Mouse (Mus musculus): Measurements from ENCODE around the gene Atp6ap1l. TPM values are rescaled to one million over a fixed set of nuclear protein-coding genes. Genes with fewer than 3 reads are reported as not detected.
"Not testable (repeated sequence)": the region's sequence is repeated elsewhere in the genome, so short reads cannot be mapped to it uniquely, and the experiment has no call there.

Atp6ap1l gene
- polyA plus RNA-seq, 1 experiment from 2014 or later, result 0.18 TPM

GRCm38 (mm10) chr13:90925191-90925590 lies 20.0 kb upstream of the Atp6ap1l start:
- Histone ChIP-seq H3K4me2 (no peak overlapping the region), H3K27me3 (ENCODE audit: control insufficient read depth, insufficient read depth, low read length) (no peaks in the 10 kb centered on the region), H3K9me3 (ENCODE audit: control insufficient read depth, low read length) (no peaks in the 10 kb centered on the region), H3K4me3 (ENCODE audit: low read depth, low read length) (no peak overlapping the region), H3K36me3 (ENCODE audit: control insufficient read depth, insufficient read depth, low read length) (peaks cover 11% of the 10 kb centered on the region; the same call in 1 of the 2 replicates), H3K9ac (ENCODE audit: low read length) (no peak overlapping the region), H3K27ac (ENCODE audit: low read depth, low read length) (no peak overlapping the region), H3K4me1 (ENCODE audit: control insufficient read depth, insufficient read depth, low read length) (peaks cover 6% of the 10 kb centered on the region; the same call in 1 of the 2 replicates)
- DNase-seq (ENCODE audit: low spot score, missing footprints) (peak; percentile 75), ATAC-seq (ENCODE audit: low FRiP score) (no peak)
- 92% methylated on average over 5 of the region's 5 CpGs for WGBS

- peak overlapping the region; percentile 70 for H3K4me2 ChIP-seq
- peak; percentile 77 for DNase-seq (ENCODE audit: low spot score, missing footprints)
- H3K9me3 ChIP-seq (ENCODE audit: control insufficient read depth, low read length), result no peaks in the 10 kb centered on the region
- ATAC-seq (ENCODE audit: low FRiP score), result no peak
- WGBS, result 56% methylated on average over 9 of the region's 9 CpGs
- H3K27me3 ChIP-seq (ENCODE audit: control insufficient read depth, insufficient read depth, low read length), result no peaks in the 10 kb centered on the region
- H3K4me3 ChIP-seq (ENCODE audit: low read depth, low read length), result peak overlapping the region; percentile 89
- no peak overlapping the region for H3K27ac ChIP-seq (ENCODE audit: low read depth, low read length)
- peaks cover 6% of the 10 kb centered on the region; the same call in 1 of the 2 replicates for H3K4me1 ChIP-seq (ENCODE audit: control insufficient read depth, insufficient read depth, low read length)
- peaks cover 11% of the 10 kb centered on the region; the same call in 1 of the 2 replicates for H3K36me3 ChIP-seq (ENCODE audit: control insufficient read depth, insufficient read depth, low read length)
- H3K9ac ChIP-seq (ENCODE audit: low read length), result peak overlapping the region; percentile 89; the same call in 1 of the 2 replicates
Measured at GRCm38 (mm10) chr13:90924072-90924471, 18.9 kb upstream of the Atp6ap1l start.

- peak; percentile 87 for DNase-seq (ENCODE audit: low spot score, missing footprints)
- Histone ChIP-seq H3K4me2 (peak overlapping the region; percentile 70), H3K4me3 (ENCODE audit: low read depth, low read length) (peak overlapping the region; percentile 89), H3K36me3 (ENCODE audit: control insufficient read depth, insufficient read depth, low read length) (peaks cover 11% of the 10 kb centered on the region; the same call in 1 of the 2 replicates), H3K9ac (ENCODE audit: low read length) (peak overlapping the region; percentile 89)
- not testable (repeated sequence) for ATAC-seq (ENCODE audit: low FRiP score); H3K27ac ChIP-seq (ENCODE audit: low read depth, low read length); H3K27me3 ChIP-seq (ENCODE audit: control insufficient read depth, insufficient read depth, low read length); H3K4me1 ChIP-seq (ENCODE audit: control insufficient read depth, insufficient read depth, low read length); H3K9me3 ChIP-seq (ENCODE audit: control insufficient read depth, low read length)
- WGBS, result 2% methylated on average over 13 of the region's 13 CpGs
Measured at GRCm38 (mm10) chr13:90923617-90924016, 18.5 kb upstream of the Atp6ap1l start.

GRCm38 (mm10) chr13:90922751-90923612 lies 17.8 kb upstream of the Atp6ap1l start, which contains the start of gene Rps23:
TSS of gene Rps23 (plus strand) at chr13:90922958.
- Histone ChIP-seq H3K4me2 (peak within 1 kb of the TSS; percentile 70), H3K27me3 (ENCODE audit: control insufficient read depth, insufficient read depth, low read length) (no peaks in the 10 kb centered on the region), H3K4me3 (ENCODE audit: low read depth, low read length) (peak within 1 kb of the TSS; percentile 89), H3K4me1 (ENCODE audit: control insufficient read depth, insufficient read depth, low read length) (peaks cover 6% of the 10 kb centered on the region; the same call in 1 of the 2 replicates), H3K9ac (ENCODE audit: low read length) (peak within 1 kb of the TSS; percentile 89), H3K36me3 (ENCODE audit: control insufficient read depth, insufficient read depth, low read length) (peaks cover 11% of the 10 kb centered on the region; the same call in 1 of the 2 replicates), H3K27ac (ENCODE audit: low read depth, low read length) (peak within 1 kb of the TSS; percentile 26; the same call in 1 of the 2 replicates), H3K9me3 (ENCODE audit: control insufficient read depth, low read length) (no peaks in the 10 kb centered on the region)
- under 1% methylated on average over 56 of the region's 57 CpGs for WGBS
- DNase-seq (ENCODE audit: low spot score, missing footprints) (peak; percentile 100), ATAC-seq (ENCODE audit: low FRiP score) (peak; percentile 99)

- Histone ChIP-seq H3K36me3 (ENCODE audit: control insufficient read depth, insufficient read depth, low read length) (no peaks in the 10 kb centered on the region), H3K27ac (ENCODE audit: low read depth, low read length) (no peak overlapping the region), H3K4me1 (ENCODE audit: control insufficient read depth, insufficient read depth, low read length) (no peaks in the 10 kb centered on the region; the same call in 1 of the 2 replicates), H3K4me2 (no peak overlapping the region), H3K9me3 (ENCODE audit: control insufficient read depth, low read length) (no peaks in the 10 kb centered on the region), H3K9ac (ENCODE audit: low read length) (no peak overlapping the region), H3K4me3 (ENCODE audit: low read depth, low read length) (no peak overlapping the region), H3K27me3 (ENCODE audit: control insufficient read depth, insufficient read depth, low read length) (no peaks in the 10 kb centered on the region)
- WGBS, result 95% methylated on average over 4 of the region's 4 CpGs
- no peak for ATAC-seq (ENCODE audit: low FRiP score)
- peak; percentile 60 for DNase-seq (ENCODE audit: low spot score, missing footprints)
Measured at GRCm38 (mm10) chr13:90914721-90915120, 9.6 kb upstream of the Atp6ap1l start.

- DNase-seq (ENCODE audit: low spot score, missing footprints) (peak; percentile 44), ATAC-seq (ENCODE audit: low FRiP score) (no peak)
- WGBS, result 44% methylated on average over 7 of the region's 7 CpGs
Measured at GRCm38 (mm10) chr13:90913675-90914192, 8.6 kb upstream of the Atp6ap1l start.

GRCm38 (mm10) chr13:90912760-90913674 lies 7.9 kb upstream of the Atp6ap1l start:
- no peak overlapping the region for H3K27ac ChIP-seq (ENCODE audit: low read depth, low read length)
- no peak overlapping the region for H3K4me3 ChIP-seq (ENCODE audit: low read depth, low read length)
- H3K9me3 ChIP-seq (ENCODE audit: control insufficient read depth, low read length), result no peaks in the 10 kb centered on the region
- H3K9ac ChIP-seq (ENCODE audit: low read length), result no peak overlapping the region
- no peaks in the 10 kb centered on the region for H3K27me3 ChIP-seq (ENCODE audit: control insufficient read depth, insufficient read depth, low read length)
- H3K4me2 ChIP-seq, result no peak overlapping the region
- peak; percentile 78 for DNase-seq (ENCODE audit: low spot score, missing footprints)
- H3K36me3 ChIP-seq (ENCODE audit: control insufficient read depth, insufficient read depth, low read length), result no peaks in the 10 kb centered on the region
- no peak for ATAC-seq (ENCODE audit: low FRiP score)
- no peaks in the 10 kb centered on the region; the same call in 1 of the 2 replicates for H3K4me1 ChIP-seq (ENCODE audit: control insufficient read depth, insufficient read depth, low read length)
- WGBS, result 76% methylated on average over 17 of the region's 17 CpGs

More at GRCm38 (mm10) chr13:90913675-90914192, 8.6 kb upstream of the Atp6ap1l start:
- no peaks in the 10 kb centered on the region for H3K36me3 ChIP-seq (ENCODE audit: control insufficient read depth, insufficient read depth, low read length)
- no peak overlapping the region for H3K4me3 ChIP-seq (ENCODE audit: low read depth, low read length)
- H3K4me1 ChIP-seq (ENCODE audit: control insufficient read depth, insufficient read depth, low read length), result no peaks in the 10 kb centered on the region; the same call in 1 of the 2 replicates
- H3K9me3 ChIP-seq (ENCODE audit: control insufficient read depth, low read length), result no peaks in the 10 kb centered on the region
- no peak overlapping the region for H3K4me2 ChIP-seq
- H3K9ac ChIP-seq (ENCODE audit: low read length), result no peak overlapping the region
- no peak overlapping the region for H3K27ac ChIP-seq (ENCODE audit: low read depth, low read length)
- H3K27me3 ChIP-seq (ENCODE audit: control insufficient read depth, insufficient read depth, low read length), result no peaks in the 10 kb centered on the region

- Histone ChIP-seq H3K27ac (ENCODE audit: low read depth, low read length) (no peak overlapping the region), H3K4me2 (no peak overlapping the region)
- WGBS, result 93% methylated on average over 12 of the region's 12 CpGs
Measured at GRCm38 (mm10) chr13:90907376-90907775, 2.2 kb upstream of the Atp6ap1l start.

More at GRCm38 (mm10) chr13:90907376-90907775, 2.2 kb upstream of the Atp6ap1l start:
- DNase-seq (ENCODE audit: low spot score, missing footprints) (peak; percentile 51), ATAC-seq (ENCODE audit: low FRiP score) (no peak)
- no peaks in the 10 kb centered on the region for H3K9me3 ChIP-seq (ENCODE audit: control insufficient read depth, low read length)
- no peaks in the 10 kb centered on the region for H3K36me3 ChIP-seq (ENCODE audit: control insufficient read depth, insufficient read depth, low read length)
- no peak overlapping the region for H3K9ac ChIP-seq (ENCODE audit: low read length)
- no peaks in the 10 kb centered on the region for H3K4me1 ChIP-seq (ENCODE audit: control insufficient read depth, insufficient read depth, low read length)
- no peaks in the 10 kb centered on the region for H3K27me3 ChIP-seq (ENCODE audit: control insufficient read depth, insufficient read depth, low read length)
- H3K4me3 ChIP-seq (ENCODE audit: low read depth, low read length), result no peak overlapping the region

Data from midbrain, embryonic 11.5 days (tissue).